Mouse (Mus musculus) kidney, embryonic 14.5 days (tissue): ENCODE data around the gene Tubb4b. TPM values are rescaled to one million over a fixed set of nuclear protein-coding genes. Genes with fewer than 3 reads are reported as not detected.

Experiments
- ATAC-seq: fragments of 200-750 bp; cut with Nextera tagmentation; 2 replicates; pipeline ENCODE4 v1.8.0; 2017; ENCODE audit warnings: moderate number of reproducible peaks, mild to moderate bottlenecking, moderate TSS enrichment, moderate library complexity; ENCODE audit not compliant: low FRiP score, low TSS enrichment
- H3K27ac ChIP-seq: fragments of 300-500 bp; sonication (generic); 2 replicates; pipeline ENCODE4 v1.5.1; 2014; ENCODE audit warnings: low read depth, mild to moderate bottlenecking, low read length, moderate library complexity, mixed read lengths
- H3K27me3 ChIP-seq: fragments of 300-500 bp; sonication (generic); 2 replicates; pipeline ENCODE4 v1.6.1; 2014; ENCODE audit warnings: mild to moderate bottlenecking, low read length; ENCODE audit not compliant: control insufficient read depth, insufficient read depth
- H3K36me3 ChIP-seq: fragments of 300-500 bp; sonication (generic); 2 replicates; pipeline ENCODE4 v1.6.1; 2014; ENCODE audit warnings: low read length, mixed read lengths; ENCODE audit not compliant: control insufficient read depth, insufficient read depth
- H3K4me1 ChIP-seq: fragments of 300-500 bp; sonication (generic); 2 replicates; pipeline ENCODE4 v1.6.1; 2014; ENCODE audit warnings: low read length, mixed read lengths; ENCODE audit not compliant: control insufficient read depth, insufficient read depth
- H3K4me2 ChIP-seq: fragments of 300-500 bp; sonication (generic); replicated peaks from 2 replicates; pipeline ENCODE4 v1.6.1; 2014; ENCODE audit warnings: low read depth, mild to moderate bottlenecking, low read length
- H3K4me3 ChIP-seq: fragments of 300-500 bp; sonication (generic); 2 replicates; pipeline ENCODE4 v1.5.1; 2014; ENCODE audit warnings: mild to moderate bottlenecking, low read length
- H3K9ac ChIP-seq: fragments of 300-500 bp; sonication (generic); 2 replicates; pipeline ENCODE4 v1.6.1; 2014; ENCODE audit warnings: low read depth, mild to moderate bottlenecking, low read length, moderate library complexity
- H3K9me3 ChIP-seq: fragments of 300-500 bp; sonication (generic); 2 replicates; pipeline ENCODE4 v1.6.1; 2016; ENCODE audit warnings: low read length; ENCODE audit not compliant: control insufficient read depth
- WGBS: fragments of 180-500 bp; shearing (Covaris S2); extraction: QIAGEN DNeasy Blood & Tissue Kit; methylation state at CpG from one replicate; pipeline ENCODE4 v1.1.7; 2014; 5-methylcytosine and 5-hydroxymethylcytosine counted together
- polyA plus RNA-seq: library from polyadenylated mRNA; unstranded; fragments of >200 nt; fragmentation: Nextera tagmentation; extraction: Ambion mirVana; gene quantifications from 2 replicates; pipeline ENCODE4 v1.2.1, GENCODE M21; 2014

The Tubb4b gene
- polyA plus RNA-seq, result 532 and 565 TPM in 2 replicates

GRCm38 (mm10) chr2:25224492-25224765 lies at the start of gene Tubb4b:
TSS of gene Tubb4b (minus strand) at chr2:25224702.
- H3K4me1 ChIP-seq, result peaks cover 18% of the 10 kb centered on the region
- H3K9me3 ChIP-seq, result no peaks in the 10 kb centered on the region
- WGBS, result 1% methylated on average over 17 of the region's 17 CpGs

GRCm38 (mm10) chr2:25273010-25273409 lies 48.5 kb upstream of the Tubb4b start:
- no peaks in the 10 kb centered on the region for H3K9me3 ChIP-seq
- peaks cover 68% of the 10 kb centered on the region for H3K36me3 ChIP-seq
- H3K4me1 ChIP-seq, result peaks cover 18% of the 10 kb centered on the region
- no peak overlapping the region for H3K27ac ChIP-seq
- H3K27me3 ChIP-seq, result no peaks in the 10 kb centered on the region
- no peak for ATAC-seq
- 33% methylated on average over 16 of the region's 16 CpGs for WGBS
- peak overlapping the region; percentile 93 for H3K4me3 ChIP-seq
- peak overlapping the region; percentile 88 for H3K9ac ChIP-seq
- peak overlapping the region; percentile 85 for H3K4me2 ChIP-seq

More at GRCm38 (mm10) chr2:25224492-25224765, at the start of gene Tubb4b:
- ATAC-seq, result no peak
- Histone ChIP-seq H3K4me2 (peak within 1 kb of the TSS; percentile 59), H3K4me3 (peak within 1 kb of the TSS; percentile 86), H3K36me3 (peaks cover 11% of the 10 kb centered on the region; the same call in 1 of the 2 replicates), H3K27ac (peak within 1 kb of the TSS; percentile 97), H3K9ac (peak within 1 kb of the TSS; percentile 76), H3K27me3 (no peaks in the 10 kb centered on the region)

- H3K27ac ChIP-seq, result no peak overlapping the region
- under 1% methylated on average over 29 of the region's 29 CpGs for WGBS
- no peaks in the 10 kb centered on the region for H3K27me3 ChIP-seq
- peak overlapping the region; percentile 85 for H3K4me2 ChIP-seq
- peaks cover 63% of the 10 kb centered on the region for H3K36me3 ChIP-seq
- H3K4me3 ChIP-seq, result peak overlapping the region; percentile 93
- ATAC-seq, result peak; percentile 71
- H3K9ac ChIP-seq, result peak overlapping the region; percentile 88
- H3K9me3 ChIP-seq, result no peaks in the 10 kb centered on the region
- peaks cover 18% of the 10 kb centered on the region for H3K4me1 ChIP-seq
Measured at GRCm38 (mm10) chr2:25272515-25272914, 48.0 kb upstream of the Tubb4b start.

GRCm38 (mm10) chr2:25271827-25272511 lies 47.5 kb upstream of the Tubb4b start, which contains the start of the genes Ssna1 and Anapc2:
TSS of gene Ssna1 (minus strand) at chr2:25272438.
TSS of gene Anapc2 (plus strand) at chr2:25272478.
- under 1% methylated on average over 55 of the region's 55 CpGs for WGBS
- peaks cover 18% of the 10 kb centered on the region for H3K4me1 ChIP-seq
- H3K27me3 ChIP-seq, result no peaks in the 10 kb centered on the region
- H3K36me3 ChIP-seq, result peaks cover 60% of the 10 kb centered on the region
- peak within 1 kb of the TSS; percentile 76 for H3K27ac ChIP-seq
- H3K4me2 ChIP-seq, result peak within 1 kb of the TSS; percentile 94
- H3K9me3 ChIP-seq, result no peaks in the 10 kb centered on the region
- ATAC-seq, result peak; percentile 97
- peak within 1 kb of the TSS; percentile 93 for H3K4me3 ChIP-seq
- H3K9ac ChIP-seq, result peak within 1 kb of the TSS; percentile 88

- H3K4me1 ChIP-seq, result peaks cover 24% of the 10 kb centered on the region
- WGBS, result 84% methylated on average over 4 of the region's 4 CpGs
- H3K27me3 ChIP-seq, result peaks cover 14% of the 10 kb centered on the region
- no peak overlapping the region for H3K4me2 ChIP-seq
- H3K27ac ChIP-seq, result no peak overlapping the region
- peaks cover 24% of the 10 kb centered on the region for H3K36me3 ChIP-seq
- ATAC-seq, result no peak
- no peak overlapping the region for H3K4me3 ChIP-seq
- H3K9me3 ChIP-seq, result no peaks in the 10 kb centered on the region
- H3K9ac ChIP-seq, result no peak overlapping the region
Measured at GRCm38 (mm10) chr2:25267746-25268309, 43.3 kb upstream of the Tubb4b start.

GRCm38 (mm10) chr2:25267241-25267640 lies 42.7 kb upstream of the Tubb4b start:
- Histone ChIP-seq H3K27me3 (peaks cover 14% of the 10 kb centered on the region), H3K9me3 (no peaks in the 10 kb centered on the region), H3K27ac (no peak overlapping the region), H3K4me3 (no peak overlapping the region), H3K36me3 (peaks cover 24% of the 10 kb centered on the region), H3K4me2 (no peak overlapping the region), H3K4me1 (peaks cover 24% of the 10 kb centered on the region), H3K9ac (no peak overlapping the region)
- ATAC-seq, result no peak

GRCm38 (mm10) chr2:25266720-25267119 lies 42.2 kb upstream of the Tubb4b start:
- Histone ChIP-seq H3K4me1 (peaks cover 24% of the 10 kb centered on the region), H3K27ac (no peak overlapping the region), H3K4me3 (no peak overlapping the region), H3K9me3 (no peaks in the 10 kb centered on the region), H3K36me3 (peaks cover 24% of the 10 kb centered on the region), H3K4me2 (no peak overlapping the region), H3K9ac (peak overlapping the region; percentile 24; the same call in 1 of the 2 replicates), H3K27me3 (peaks cover 14% of the 10 kb centered on the region)
- WGBS, result 28% methylated on average over 2 of the region's 2 CpGs
- no peak for ATAC-seq

- no peaks in the 10 kb centered on the region for H3K9me3 ChIP-seq
- no peak for ATAC-seq
- no peak overlapping the region for H3K4me2 ChIP-seq
- peaks cover 14% of the 10 kb centered on the region for H3K27me3 ChIP-seq
- H3K27ac ChIP-seq, result no peak overlapping the region
- H3K36me3 ChIP-seq, result peaks cover 23% of the 10 kb centered on the region
- WGBS, result 60% methylated on average over 6 of the region's 6 CpGs
- peaks cover 18% of the 10 kb centered on the region for H3K4me1 ChIP-seq
- H3K4me3 ChIP-seq, result no peak overlapping the region
- peak overlapping the region; percentile 24; the same call in 1 of the 2 replicates for H3K9ac ChIP-seq
Measured at GRCm38 (mm10) chr2:25265897-25266656, 41.6 kb upstream of the Tubb4b start.
